ENCODE assay signal across 7 mouse cellular contexts in the genomic region with DNA sequence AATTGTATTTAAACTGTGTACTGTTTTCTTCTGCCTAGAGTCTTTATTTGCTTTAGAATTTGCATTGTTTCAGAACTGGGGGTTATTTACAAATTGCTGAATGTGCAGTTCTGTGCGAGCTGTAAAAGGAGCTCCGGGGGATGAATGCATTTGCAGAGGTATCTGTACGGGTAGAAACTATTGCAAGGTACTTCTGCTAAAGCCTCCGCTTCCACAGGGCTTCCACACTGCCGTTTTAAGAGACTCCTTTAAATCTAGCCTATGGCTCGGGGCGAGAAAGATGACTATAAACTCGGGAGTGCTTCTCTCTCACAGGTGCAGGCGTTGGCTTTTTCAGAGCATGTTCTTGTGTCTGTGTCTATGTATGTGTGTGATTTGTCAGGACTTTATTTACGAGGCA. TPM values are rescaled to one million over a fixed set of nuclear protein-coding genes. Genes with fewer than 3 reads are reported as not detected.
A peak's percentile ranks its signal among the peaks of the same experiment; 100 is the strongest.
DNase-seq lines count a peak whose midpoint lies in the region; ATAC-seq and TF ChIP-seq lines count a peak whose summit lies in the region.

No protein-coding gene starts in this region.

- H3K9me3 ChIP-seq in hindbrain, embryonic 10.5 days, result no peaks in the 10 kb centered on the region
- H3K9me3 ChIP-seq in liver, postnatal 0 days (ENCODE audit: low read length), result no peaks in the 10 kb centered on the region

- no peak for TF ChIP-seq EP300 in liver, postnatal 0 days (IDR thresholded peaks at IDR 0.05; ENCODE audit: low read depth)

- no peak for TF ChIP-seq CTCF in liver, postnatal 0 days (IDR thresholded peaks at IDR 0.05; ENCODE audit: low read depth)

- no peak for ATAC-seq in liver, postnatal 0 days

- H3K36me3 ChIP-seq in hindbrain, embryonic 10.5 days, result no peaks in the 10 kb centered on the region
- H3K36me3 ChIP-seq in liver, postnatal 0 days (replicated peaks; ENCODE audit: insufficient read depth, low read length), result no peaks in the 10 kb centered on the region

- 31% methylated on average over 10 of the region's 10 CpGs for WGBS in hindbrain, embryonic 10.5 days
- 9% methylated on average over 10 of the region's 10 CpGs for WGBS in liver, postnatal 0 days (ENCODE audit: insufficient replicate concordance)

- peak; percentile 52 for DNase-seq in 3T3-L1 (ENCODE audit: low read depth, low spot score)
- peak; percentile 22 for DNase-seq in adipocyte (ENCODE audit: low spot score)
- DNase-seq in hindbrain, embryonic 10.5 days (ENCODE audit: low spot score), result no peak
- DNase-seq in liver, postnatal 0 days, result no peak
- no peak for DNase-seq in yolk sac, embryonic 10.5 days (ENCODE audit: low spot score)
- no peak for DNase-seq in cerebellum, adult 9-10 months
- no peak for DNase-seq in cerebellum, postnatal 25 days

- peak overlapping the region; percentile 51 for H3K4me2 ChIP-seq in liver, postnatal 0 days (ENCODE audit: low read depth, low read length)

- H3K4me1 ChIP-seq in hindbrain, embryonic 10.5 days (replicated peaks), result peaks cover 42% of the 10 kb centered on the region
- H3K4me1 ChIP-seq in liver, postnatal 0 days (ENCODE audit: insufficient read depth), result peaks cover 10% of the 10 kb centered on the region

- peak overlapping the region; percentile 46 for H3K9ac ChIP-seq in liver, postnatal 0 days (replicated peaks)

- peak overlapping the region; percentile 53; the same call in 1 of the 2 replicates for H3K27ac ChIP-seq in hindbrain, embryonic 10.5 days
- peak overlapping the region; percentile 66; the same call in 1 of the 2 replicates for H3K27ac ChIP-seq in liver, postnatal 0 days (ENCODE audit: low read depth)

- peaks cover 12% of the 10 kb centered on the region; the same call in 1 of the 2 replicates for H3K27me3 ChIP-seq in hindbrain, embryonic 10.5 days (ENCODE audit: insufficient read depth, poor library complexity, severe bottlenecking)
- no peaks in the 10 kb centered on the region for H3K27me3 ChIP-seq in liver, postnatal 0 days (ENCODE audit: insufficient read depth, low read length)

- H3K4me3 ChIP-seq in hindbrain, embryonic 10.5 days, result peak overlapping the region; percentile 54
- peak overlapping the region; percentile 42 for H3K4me3 ChIP-seq in liver, postnatal 0 days (ENCODE audit: low read depth, low read length)

RNA-seq across cellular contexts. Expression of gene Igf1, which starts 1.4 kb away (rescaled TPM):
- polyA plus RNA-seq in hindbrain, embryonic 10.5 days (2016; fragmentation: Nextera tagmentation; extraction: Ambion mirVana), result 20.5 and 22.1 TPM in 2 replicates
- 34.1 and 42.3 TPM in 2 replicates for polyA plus RNA-seq in liver, postnatal 0 days (2015; fragmentation: Nextera tagmentation; extraction: Ambion mirVana)

Comparison
In these comparisons a context has a peak if more than half of its experiments do, and no peak if none do; other contexts are left out.
1. DNase-seq: peak in 3T3-L1 (single experiment) and adipocyte (single experiment); none in hindbrain, embryonic 10.5 days (single experiment), liver, postnatal 0 days (single experiment), yolk sac, embryonic 10.5 days (single experiment), cerebellum, adult 9-10 months (single experiment) and cerebellum, postnatal 25 days (0 of 2).